Mouse (Mus musculus) activated CD4-positive, CD25-positive, alpha-beta regulatory T cell, adult 4 months (primary cell): ENCODE measurements around the gene Gm49354. TPM values are rescaled to one million over a fixed set of nuclear protein-coding genes. Genes with fewer than 3 reads are reported as not detected.
"Not testable (repeated sequence)": the region's sequence is repeated elsewhere in the genome, so short reads cannot be mapped to it uniquely, and the experiment has no call there.

Source experiments
- ATAC-seq: one replicate; pipeline ENCODE4 v1.8.0; 2017
- polyA plus RNA-seq, 2 experiments: library from polyadenylated mRNA; unstranded; fragments of 100-300 nt; shearing (Covaris generic); gene quantifications; one replicate each; pipeline ENCODE4 v1.2.1; 2017

Gene Gm49354
- not detected for polyA plus RNA-seq

DNA sequence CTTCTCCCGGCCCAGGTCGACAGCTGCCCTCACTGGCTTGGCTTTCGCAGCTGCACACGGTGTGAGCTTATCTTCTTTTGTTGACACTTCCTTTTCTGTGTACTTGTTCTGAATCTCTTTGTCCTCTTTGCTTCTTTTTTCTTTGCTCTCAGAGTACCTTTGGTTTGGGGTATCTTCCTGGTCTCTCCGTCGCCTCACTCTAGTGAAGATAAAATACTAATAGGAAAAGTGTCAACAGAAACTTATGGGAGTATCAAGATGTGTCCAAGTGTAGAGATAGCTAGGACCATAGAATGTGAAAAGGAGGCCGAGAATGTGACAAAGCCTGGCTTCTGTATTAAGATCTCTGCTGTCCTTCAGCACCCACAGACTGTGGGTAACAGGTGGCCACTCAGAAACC lies at the start of gene Gm49354:
TSS of gene Gm49354 (minus strand) at position 101 of the 400 bp plus-strand sequence.
- no peak for ATAC-seq

DNA sequence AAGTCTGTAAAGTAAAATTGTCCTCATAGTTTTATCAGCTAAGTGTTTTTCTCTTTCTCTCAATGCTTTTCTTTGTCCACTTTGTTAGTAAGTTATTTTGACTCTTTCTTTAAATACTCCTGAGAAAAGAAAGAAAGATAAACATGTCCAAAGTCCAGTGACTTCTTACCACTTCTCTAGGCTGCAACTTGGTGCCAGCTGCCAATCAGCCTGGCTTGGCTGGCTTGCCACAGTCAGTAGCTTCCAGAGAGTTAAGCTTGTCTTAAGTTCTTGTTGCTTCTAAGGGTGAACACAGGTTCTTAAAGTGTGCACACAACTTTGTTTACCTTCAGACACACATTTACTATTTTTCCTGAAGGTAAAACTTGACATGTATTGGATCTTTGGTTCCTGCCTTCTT lies 43.9 kb upstream of the Gm49354 start:
- no peak for ATAC-seq

GRCm38 (mm10) chr13:59822507-59823462 lies 40.7 kb upstream of the Gm49354 start, which contains the start of gene Tut7:
Tut7 (minus strand) TSS chr13:59823147.
- ATAC-seq, result peak; percentile 91

- ATAC-seq, result no peak
Measured at GRCm38 (mm10) chr13:59820836-59821235, 38.8 kb upstream of the Gm49354 start.

DNA sequence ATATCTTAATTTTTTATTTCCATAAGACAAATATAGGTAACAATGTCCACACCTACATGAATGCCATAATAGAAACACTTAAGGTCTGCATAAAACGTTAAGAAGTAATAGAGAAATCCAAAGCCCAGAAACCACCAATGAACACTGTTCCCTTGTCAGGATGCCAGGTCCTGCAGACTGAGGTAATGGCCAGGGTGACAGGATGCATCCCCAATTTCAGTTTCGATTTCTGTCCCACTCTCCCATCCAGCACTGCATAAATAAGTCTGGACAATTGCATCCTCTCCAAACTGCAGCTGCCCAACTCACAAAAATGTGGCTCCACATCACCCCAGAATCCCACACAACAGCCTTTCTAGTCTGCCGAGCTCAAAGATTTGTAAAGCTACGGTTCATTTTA lies 38.1 kb upstream of the Gm49354 start:
- ATAC-seq, result no peak

GRCm38 (mm10) chr13:59817352-59817751 lies 35.3 kb upstream of the Gm49354 start:
- ATAC-seq, result no peak

GRCm38 (mm10) chr13:59814109-59814591 lies 32.1 kb upstream of the Gm49354 start:
- ATAC-seq, result no peak

- ATAC-seq, result no peak
Measured at GRCm38 (mm10) chr13:59811581-59811980, 29.5 kb upstream of the Gm49354 start.

DNA sequence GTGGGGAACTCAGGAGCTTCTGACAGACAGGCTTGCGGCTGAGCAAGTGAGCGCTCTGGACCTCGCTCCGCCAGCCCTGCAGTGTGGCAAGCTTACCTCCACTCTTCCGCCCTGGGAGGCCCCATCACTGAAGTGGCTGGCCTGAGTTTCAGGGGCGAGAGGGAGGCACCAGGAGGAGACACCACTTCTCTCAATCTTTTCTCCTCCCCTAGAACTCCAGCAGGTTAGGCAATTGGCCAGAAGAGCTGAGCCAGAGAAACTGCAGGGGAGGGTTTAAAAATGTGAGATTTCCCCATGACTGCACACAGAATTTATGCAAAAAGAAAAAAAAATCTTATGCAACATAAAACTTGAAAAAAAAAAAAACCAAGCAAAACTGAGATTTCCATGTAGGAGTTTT lies 19.0 kb upstream of the Gm49354 start:
- no peak for ATAC-seq

DNA sequence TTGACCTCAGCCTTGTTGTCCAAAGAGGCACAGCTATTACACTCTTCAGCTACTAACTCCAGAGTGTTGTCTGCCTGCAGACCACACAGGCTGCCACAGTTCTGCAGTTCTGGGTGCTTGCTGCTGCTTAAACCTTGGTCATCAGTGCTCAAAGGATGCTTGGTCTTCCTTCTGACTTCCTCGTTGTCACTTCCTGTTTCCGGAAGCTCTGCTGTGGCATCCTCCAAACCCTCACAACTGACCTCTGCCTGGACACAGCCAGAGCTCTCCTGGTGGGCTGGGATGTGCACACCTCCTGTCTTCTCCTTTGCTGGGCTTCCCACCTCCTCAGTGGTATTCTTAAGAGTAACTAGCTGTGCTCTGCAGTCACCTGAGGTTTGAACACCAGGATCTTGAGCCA lies 18.0 kb upstream of the Gm49354 start:
- ATAC-seq, result no peak

GRCm38 (mm10) chr13:59798306-59798705 lies 16.3 kb upstream of the Gm49354 start:
- no peak for ATAC-seq

DNA sequence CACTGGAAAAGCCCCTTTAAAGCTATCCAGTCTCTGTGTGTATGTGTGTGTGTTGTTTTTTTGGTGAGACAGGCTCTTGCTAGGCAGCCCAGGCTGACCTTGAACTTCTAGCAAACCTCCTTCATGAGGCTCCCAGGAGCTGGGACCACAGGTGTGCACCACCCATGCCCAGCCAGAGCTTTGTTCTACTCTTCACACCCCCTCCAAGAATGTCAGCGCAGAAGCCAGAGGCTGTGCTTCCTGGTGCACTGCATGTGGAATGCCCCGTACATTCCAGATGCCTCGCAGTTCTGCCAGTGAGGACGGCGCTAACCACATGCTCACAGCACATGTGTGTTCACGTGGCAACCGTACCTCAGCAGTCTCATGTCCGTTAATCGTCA lies 14.4 kb upstream of the Gm49354 start:
- ATAC-seq, result no peak

DNA sequence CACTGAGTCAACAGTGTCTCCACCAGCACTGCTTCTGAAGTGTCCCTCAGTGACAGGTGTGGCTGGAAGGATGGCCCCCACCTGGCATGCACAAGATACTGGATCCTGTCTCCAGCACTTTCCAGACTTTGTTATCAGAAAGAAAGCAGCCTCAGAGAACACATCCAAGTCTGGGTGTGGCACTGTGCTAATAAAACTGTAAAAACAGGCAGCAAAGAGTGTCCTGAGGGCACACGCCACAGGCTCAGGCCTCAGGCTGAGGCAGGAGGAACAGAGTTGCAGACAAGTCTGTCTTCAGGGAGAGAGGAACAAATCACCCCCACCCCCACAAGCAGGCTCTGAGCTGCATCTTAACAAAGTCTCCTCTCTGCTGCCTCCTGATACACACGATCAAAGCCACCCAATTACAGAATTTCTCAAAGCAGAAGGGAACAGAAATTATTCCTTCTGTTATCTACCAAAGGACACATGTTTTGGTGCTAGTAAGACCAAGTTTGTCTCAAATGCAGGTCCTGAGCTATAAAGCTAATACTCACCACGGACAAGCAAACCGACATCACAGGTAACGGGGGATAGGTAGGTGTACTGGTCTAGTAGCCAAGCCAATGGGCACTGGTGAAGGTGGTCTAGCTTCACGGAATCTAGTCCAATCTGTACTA lies 13.9 kb upstream of the Gm49354 start:
- no peak for ATAC-seq

DNA sequence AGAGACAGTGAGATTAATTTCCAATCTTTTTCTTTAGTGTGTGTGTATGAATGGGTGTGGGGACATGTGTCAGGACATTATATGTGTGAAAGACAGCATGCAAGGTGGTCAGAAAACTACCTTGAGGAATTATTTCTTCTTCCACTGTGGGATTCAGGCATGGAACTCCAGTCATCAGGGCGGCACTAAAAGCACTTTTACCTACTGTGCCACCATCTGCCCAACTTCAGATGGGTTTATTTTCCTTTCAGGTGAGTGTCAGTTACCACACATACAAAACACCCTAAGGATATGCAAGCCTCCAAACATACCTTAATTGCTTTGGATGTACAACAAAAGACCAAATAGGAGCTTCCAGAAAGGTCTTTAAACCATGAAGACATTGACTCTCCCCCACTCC lies 12.7 kb upstream of the Gm49354 start:
- no peak for ATAC-seq

GRCm38 (mm10) chr13:59779744-59780264 lies 2.2 kb downstream of the Gm49354 start:
- ATAC-seq, result not testable (repeated sequence)

GRCm38 (mm10) chr13:59779213-59779612 lies 2.8 kb downstream of the Gm49354 start:
- ATAC-seq, result peak; percentile 54

- no peak for ATAC-seq
Measured at GRCm38 (mm10) chr13:59775168-59775567, 6.9 kb downstream of the Gm49354 start.

DNA sequence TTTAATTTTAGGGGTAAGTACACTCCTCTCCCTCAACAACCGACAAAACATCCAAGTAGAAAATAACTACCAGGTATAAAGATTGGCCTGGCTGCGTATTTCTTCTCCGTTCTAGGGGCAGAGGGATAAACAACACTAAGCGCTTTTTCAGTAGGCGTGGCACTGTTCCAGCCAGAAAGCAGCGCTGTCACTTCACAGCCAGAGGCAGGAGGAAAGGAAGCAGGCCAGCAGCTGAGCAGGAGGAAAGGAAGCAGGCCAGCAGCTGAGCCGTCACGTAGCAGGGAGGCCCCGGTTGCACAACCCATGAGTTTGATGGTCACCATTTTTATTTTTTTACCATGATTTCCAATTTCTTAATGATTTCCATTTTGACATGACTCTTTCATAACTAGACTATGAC lies 10.8 kb downstream of the Gm49354 start:
- ATAC-seq, result no peak

- no peak for ATAC-seq
Measured at GRCm38 (mm10) chr13:59770847-59771246, 11.2 kb downstream of the Gm49354 start.

GRCm38 (mm10) chr13:59770164-59770562 lies 11.9 kb downstream of the Gm49354 start:
- ATAC-seq, result peak; percentile 52

- peak; percentile 93 for ATAC-seq
Measured at GRCm38 (mm10) chr13:59769296-59770163, 12.5 kb downstream of the Gm49354 start, which contains the start of gene Isca1. Isca1 (minus strand) TSS chr13:59769810.

DNA sequence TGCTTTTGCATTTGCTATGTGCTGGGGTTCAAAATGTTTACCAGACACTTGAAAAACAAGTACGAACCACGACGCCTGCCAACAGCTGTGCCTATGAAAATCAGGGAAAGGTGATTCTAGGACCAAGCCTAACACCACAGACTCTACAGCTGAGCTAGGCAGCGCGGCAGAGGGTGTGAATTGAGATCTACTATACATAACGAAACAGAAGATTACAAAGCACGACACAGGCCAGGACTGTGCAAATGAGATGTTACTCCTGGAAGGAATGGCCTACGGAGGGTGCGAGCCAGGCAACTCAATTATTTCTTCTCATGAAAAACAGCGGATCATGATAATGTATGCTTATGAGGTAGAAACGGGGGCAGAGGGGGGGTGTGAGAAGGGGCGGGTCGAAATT lies 13.5 kb downstream of the Gm49354 start:
- no peak for ATAC-seq
